In genomic region chr5:64600811-64601210, GRCm38 (mm10) we compare ENCODE assay signal across 12 mouse cellular contexts.
DNase-seq lines count a peak whose midpoint lies in the region; ATAC-seq and TF ChIP-seq lines count a peak whose summit lies in the region.
"Had no signal": no experiment of that assay in that cellular context is flagged by ENCODE, and none has a peak within 500 bp of the region (broad histone marks: within the 10 kb centered on the region; RNA-seq: fewer than 3 reads in every experiment).

No protein-coding gene starts in this region.

- TF ChIP-seq CTCF in liver, embryonic 14.5 days (IDR thresholded peaks at IDR 0.05; ENCODE audit: low read depth): no peak

- no peak overlapping the region for H3K9ac ChIP-seq in heart, embryonic 13.5 days
- no peak overlapping the region for H3K9ac ChIP-seq in lung, embryonic 15.5 days
- no peak overlapping the region for H3K9ac ChIP-seq in heart, embryonic 16.5 days (ENCODE audit: low read length)
- H3K9ac ChIP-seq in liver, embryonic 14.5 days (replicated peaks): peak overlapping the region; percentile 37
- H3K9ac ChIP-seq: hindbrain, embryonic 15.5 days had no signal

- DNase-seq in heart, postnatal 14 days: no peak
- DNase-seq in lung, postnatal 25 days (ENCODE audit: low spot score): no peak
- no peak for DNase-seq in liver, embryonic 14.5 days (ENCODE audit: low read depth in 3 of 3, low spot score in 3 of 3)
- DNase-seq in right cerebral cortex, postnatal 25 days: no peak
- no peak for DNase-seq in kidney, postnatal 36 days
- DNase-seq: cerebellum, postnatal 36 days; right cerebral cortex, postnatal 4 days had no signal

- ATAC-seq in heart, embryonic 13.5 days (ENCODE audit: extremely low read depth, insufficient number of reproducible peaks, low FRiP score, low TSS enrichment): no peak
- no peak for ATAC-seq in lung, embryonic 15.5 days (ENCODE audit: borderline replicate concordance, extremely low read depth, low FRiP score, low TSS enrichment)
- ATAC-seq in heart, embryonic 16.5 days (replicated peaks; ENCODE audit: extremely low read depth, insufficient read depth, low FRiP score): 0 out of 2 replicates have a peak, but pooled peaks have one; percentile 21
- peak; percentile 14; the same call in 1 of the 2 replicates for ATAC-seq in liver, embryonic 14.5 days (ENCODE audit: insufficient read depth)
- ATAC-seq: Patski had no signal

- H3K4me3 ChIP-seq in heart, embryonic 13.5 days: no peak overlapping the region
- no peak overlapping the region for H3K4me3 ChIP-seq in lung, embryonic 15.5 days
- H3K4me3 ChIP-seq in heart, embryonic 16.5 days (ENCODE audit: low read length): no peak overlapping the region
- H3K4me3 ChIP-seq in liver, embryonic 14.5 days (ENCODE audit: insufficient read depth in 1 of 2, low read depth in 2 of 2, low read length in 2 of 2): no peak overlapping the region
- H3K4me3 ChIP-seq: hindbrain, embryonic 15.5 days had no signal

- no peaks in the 10 kb centered on the region for H3K36me3 ChIP-seq in heart, embryonic 13.5 days
- no peaks in the 10 kb centered on the region for H3K36me3 ChIP-seq in lung, embryonic 15.5 days
- no peaks in the 10 kb centered on the region for H3K36me3 ChIP-seq in heart, embryonic 16.5 days (ENCODE audit: control insufficient read depth, insufficient read depth)
- no peaks in the 10 kb centered on the region for H3K36me3 ChIP-seq in liver, embryonic 14.5 days (replicated peaks; ENCODE audit: control insufficient read depth, insufficient read depth, low read depth)
- H3K36me3 ChIP-seq: hindbrain, embryonic 15.5 days had no signal

- peaks cover 46% of the 10 kb centered on the region for H3K4me1 ChIP-seq in heart, embryonic 13.5 days
- H3K4me1 ChIP-seq in lung, embryonic 15.5 days: peaks cover 25% of the 10 kb centered on the region
- H3K4me1 ChIP-seq in heart, embryonic 16.5 days (ENCODE audit: control insufficient read depth, insufficient read depth, low read length): peaks cover 14% of the 10 kb centered on the region
- H3K4me1 ChIP-seq in liver, embryonic 14.5 days (replicated peaks; ENCODE audit: control insufficient read depth in 2 of 2, insufficient read depth in 2 of 2, low read length in 1 of 2): peaks cover 28 to 36% of the 10 kb centered on the region in 2 experiments

- no peak for TF ChIP-seq EP300 in liver, embryonic 14.5 days (IDR thresholded peaks at IDR 0.05; ENCODE audit: low read depth)

- H3K27ac ChIP-seq in heart, embryonic 13.5 days (replicated peaks): peak overlapping the region; percentile 84
- peak overlapping the region; percentile 75 for H3K27ac ChIP-seq in lung, embryonic 15.5 days
- no peak overlapping the region for H3K27ac ChIP-seq in heart, embryonic 16.5 days (ENCODE audit: low read length)
- peak overlapping the region; percentile 71 for H3K27ac ChIP-seq in liver, embryonic 14.5 days

- no peaks in the 10 kb centered on the region for H3K9me3 ChIP-seq in heart, embryonic 13.5 days
- H3K9me3 ChIP-seq in lung, embryonic 15.5 days: no peaks in the 10 kb centered on the region
- no peaks in the 10 kb centered on the region for H3K9me3 ChIP-seq in heart, embryonic 16.5 days (replicated peaks; ENCODE audit: control insufficient read depth, low read length)
- H3K9me3 ChIP-seq in liver, embryonic 14.5 days (ENCODE audit: control insufficient read depth, low read length): no peaks in the 10 kb centered on the region
- H3K9me3 ChIP-seq: hindbrain, embryonic 15.5 days had no signal

- 20% methylated on average over 2 of the region's 2 CpGs for WGBS in heart, embryonic 13.5 days
- WGBS in lung, embryonic 15.5 days: 32% methylated on average over 2 of the region's 2 CpGs
- 34% methylated on average over 2 of the region's 2 CpGs for WGBS in heart, embryonic 16.5 days
- WGBS in liver, embryonic 14.5 days (ENCODE audit: insufficient replicate concordance): 26% methylated on average over 2 of the region's 2 CpGs

- peak overlapping the region; percentile 65 for H3K4me2 ChIP-seq in heart, embryonic 13.5 days
- 0 out of 2 replicates have a peak overlapping the region, but pooled peaks have one; percentile 44 for H3K4me2 ChIP-seq in lung, embryonic 15.5 days
- H3K4me2 ChIP-seq in heart, embryonic 16.5 days (ENCODE audit: low read depth, low read length): no peak overlapping the region
- H3K4me2 ChIP-seq in liver, embryonic 14.5 days (ENCODE audit: low read depth): peak overlapping the region; percentile 28; the same call in 1 of the 2 replicates

- no peaks in the 10 kb centered on the region for H3K27me3 ChIP-seq in heart, embryonic 13.5 days (replicated peaks)
- H3K27me3 ChIP-seq in lung, embryonic 15.5 days: no peaks in the 10 kb centered on the region
- H3K27me3 ChIP-seq in heart, embryonic 16.5 days (ENCODE audit: control insufficient read depth, insufficient read depth, low read length): no peaks in the 10 kb centered on the region
- H3K27me3 ChIP-seq in liver, embryonic 14.5 days (ENCODE audit: control insufficient read depth, insufficient read depth, low read length): no peaks in the 10 kb centered on the region
- H3K27me3 ChIP-seq: hindbrain, embryonic 15.5 days; Patski had no signal

- intact Hi-C loops in heart, postnatal 14 days (cut with DNase I): no loop called here

Comparison
In these comparisons a context has a peak if more than half of its experiments do, and no peak if none do; other contexts are left out.
1. ATAC-seq: peak in heart, embryonic 16.5 days (single experiment) and liver, embryonic 14.5 days (single experiment); none in heart, embryonic 13.5 days (single experiment) and lung, embryonic 15.5 days (single experiment).